Mouse (Mus musculus) 416B (cell line): Measurements from ENCODE around the gene E130114P18Rik.

Experiments
- DNase-seq: peaks from one replicate; pipeline ENCODE4 v3.0.0; 2011; ENCODE audit warnings: low read depth

Gene E130114P18Rik

GRCm38 (mm10) chr4:97693931-97694330 lies 83.9 kb downstream of the E130114P18Rik start:
- no peak for DNase-seq

- no peak for DNase-seq
These were observed 84.8 kb downstream of the E130114P18Rik start for GRCm38 (mm10) chr4:97693054-97693453.

- DNase-seq = no peak
These were observed 87.5 kb downstream of the E130114P18Rik start for GRCm38 (mm10) chr4:97690384-97690766.

- no peak for DNase-seq
These were observed 88.2 kb downstream of the E130114P18Rik start for GRCm38 (mm10) chr4:97689456-97690383.

GRCm38 (mm10) chr4:97686020-97686419 lies 91.9 kb downstream of the E130114P18Rik start:
- no peak for DNase-seq

GRCm38 (mm10) chr4:97676579-97676937 lies 101.3 kb downstream of the E130114P18Rik start:
- no peak for DNase-seq

GRCm38 (mm10) chr4:97675741-97676578 lies 101.9 kb downstream of the E130114P18Rik start:
- DNase-seq = no peak

- DNase-seq = peak; percentile 5
These were observed 103.9 kb downstream of the E130114P18Rik start for GRCm38 (mm10) chr4:97673854-97674510.

GRCm38 (mm10) chr4:97672501-97672900 lies 105.4 kb downstream of the E130114P18Rik start:
- DNase-seq = no peak

GRCm38 (mm10) chr4:97671911-97672310 lies 106.0 kb downstream of the E130114P18Rik start:
- DNase-seq = no peak

- DNase-seq = no peak
These were observed 107.5 kb downstream of the E130114P18Rik start for GRCm38 (mm10) chr4:97670418-97670817.

GRCm38 (mm10) chr4:97669808-97670207 lies 108.1 kb downstream of the E130114P18Rik start:
- DNase-seq = no peak

- DNase-seq = no peak
These were observed 112.5 kb downstream of the E130114P18Rik start for GRCm38 (mm10) chr4:97665428-97665755.

- DNase-seq = no peak
These were observed 113.0 kb downstream of the E130114P18Rik start for GRCm38 (mm10) chr4:97664738-97665427.

GRCm38 (mm10) chr4:97663922-97664321 lies 114.0 kb downstream of the E130114P18Rik start:
- no peak for DNase-seq

- no peak for DNase-seq
These were observed 115.0 kb downstream of the E130114P18Rik start for GRCm38 (mm10) chr4:97662841-97663240.

GRCm38 (mm10) chr4:97661611-97662273 lies 116.1 kb downstream of the E130114P18Rik start:
- no peak for DNase-seq

GRCm38 (mm10) chr4:97657586-97657985 lies 120.3 kb downstream of the E130114P18Rik start:
- peak; percentile 8 for DNase-seq

GRCm38 (mm10) chr4:97649626-97650015 lies 128.3 kb downstream of the E130114P18Rik start:
- DNase-seq = no peak

GRCm38 (mm10) chr4:97648825-97649625 lies 128.9 kb downstream of the E130114P18Rik start:
- DNase-seq = no peak

- no peak for DNase-seq
These were observed 129.5 kb downstream of the E130114P18Rik start for GRCm38 (mm10) chr4:97648436-97648707.
